Comparison of ENCODE assay signal across 20 mouse cellular contexts in genomic region chr5:24913656-24914055, GRCm38 (mm10).
"Had no signal": no experiment of that assay in that cellular context is flagged by ENCODE, and none has a peak within 500 bp of the region (broad histone marks: within the 10 kb centered on the region; RNA-seq: fewer than 3 reads in every experiment).

No protein-coding gene starts in this region.

- H3K4me3 ChIP-seq: heart, embryonic 10.5 days; heart, embryonic 12.5 days; hindbrain, embryonic 10.5 days; hindbrain, embryonic 12.5 days; intestine, embryonic 15.5 days; limb, embryonic 10.5 days; limb, embryonic 12.5 days; liver, embryonic 13.5 days; liver, embryonic 15.5 days had no signal

- H3K27ac ChIP-seq: heart, embryonic 10.5 days; hindbrain, embryonic 10.5 days; hindbrain, embryonic 12.5 days; hindbrain, embryonic 14.5 days; intestine, embryonic 15.5 days; limb, embryonic 10.5 days; limb, embryonic 12.5 days; liver, embryonic 13.5 days; liver, embryonic 15.5 days had no signal

- DNase-seq: forebrain, postnatal 0 days; gastrocnemius, postnatal 25 days; heart, adult 18-20 months; heart, postnatal 10 days; heart, postnatal 4 days; kidney, adult 18-20 months; kidney, adult 8-10 months; kidney, postnatal 10 days; kidney, postnatal 4 days; liver; liver, embryonic 13.5 days had no signal
